Mouse (Mus musculus) olfactory bulb, adult 2 months (tissue): ENCODE results near the gene Commd6. TPM values are rescaled to one million over a fixed set of nuclear protein-coding genes. Genes with fewer than 3 reads are reported as not detected.
A peak's percentile ranks its signal among the peaks of the same experiment; 100 is the strongest.

Source experiments
- H3K27ac ChIP-seq: fragments of 200-500 bp; 2 replicates; pipeline ENCODE4 v1.5.1; 2012; ENCODE audit warnings: low read depth, low read length; ENCODE audit not compliant: insufficient read depth
- H3K4me1 ChIP-seq: fragments of 200-500 bp; 2 replicates; pipeline ENCODE4 v1.6.1; 2012; ENCODE audit warnings: low read length; ENCODE audit not compliant: control insufficient read depth, insufficient read depth
- H3K4me3 ChIP-seq: fragments of 200-500 bp; 2 replicates; pipeline ENCODE4 v1.5.1; 2012; ENCODE audit warnings: mild to moderate bottlenecking, low read depth, low read length, moderate library complexity; ENCODE audit not compliant: insufficient read depth
- CTCF ChIP-seq: fragments of 200-500 bp; IDR thresholded peaks from 2 replicates; pipeline ENCODE4 v1.5.1; 2012; ENCODE audit warnings: low read depth, mild to moderate bottlenecking, low read length, moderate library complexity; ENCODE audit not compliant: insufficient read depth
- POLR2A ChIP-seq: fragments of 200-500 bp; IDR thresholded peaks from 2 replicates; pipeline ENCODE4 v1.6.1; 2012; ENCODE audit warnings: mild to moderate bottlenecking, low read depth, low read length, moderate library complexity; ENCODE audit not compliant: insufficient read depth
- WGBS: fragments of 180-500 bp; shearing (Covaris S2); methylation state at CpG from one replicate; pipeline ENCODE4 v1.1.7; 2018; 5-methylcytosine and 5-hydroxymethylcytosine counted together
- polyA plus RNA-seq: library from polyadenylated mRNA; stranded (reverse); fragments of >200 nt; gene quantifications from 2 replicates; pipeline ENCODE4 v1.2.4, GENCODE M21; 2012; ENCODE audit warnings: low replicate concordance; ENCODE audit not compliant: missing spikeins, insufficient read depth, insufficient read length

The Commd6 gene
- not detected in 2 replicates for polyA plus RNA-seq

DNA sequence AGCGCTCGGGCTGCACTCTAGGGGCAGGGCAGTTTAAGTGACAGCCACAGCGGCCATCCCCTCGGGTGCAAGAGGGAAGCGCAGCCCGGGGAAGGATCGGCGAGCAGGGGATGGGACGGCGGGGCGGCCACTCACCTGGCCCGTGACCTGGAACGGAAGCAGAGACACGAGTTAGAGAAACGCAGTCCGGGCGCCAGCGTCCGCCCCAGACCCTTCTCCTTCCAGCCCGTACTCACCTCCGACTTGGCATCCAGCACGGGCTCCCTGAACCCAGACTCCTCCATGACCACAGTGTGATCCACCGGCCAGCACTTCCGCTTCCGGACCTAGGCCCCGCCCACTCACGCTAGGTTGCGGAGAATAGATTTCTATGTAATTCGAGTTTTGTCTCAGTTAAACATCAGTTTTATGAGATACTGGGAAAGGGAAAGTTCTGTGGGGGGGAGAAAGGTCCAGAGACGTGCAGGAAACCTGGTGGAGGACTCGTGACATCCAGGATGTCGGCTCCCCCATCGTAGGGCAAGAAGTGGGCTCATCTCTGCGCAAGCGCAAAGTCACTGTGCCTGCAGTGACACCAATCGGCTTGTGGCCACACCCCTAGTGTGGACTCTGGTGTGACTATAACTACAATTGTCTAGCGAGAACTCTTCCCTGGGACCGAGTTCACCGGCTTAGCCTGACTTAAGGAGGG lies at the start of gene Commd6:
TSS of gene Commd6 (minus strand) at position 534 of the 691 bp plus-strand sequence.
- no peaks in the 10 kb centered on the region for H3K4me1 ChIP-seq
- H3K27ac ChIP-seq: peak within 1 kb of the TSS; percentile 82
- WGBS: under 1% methylated on average over 39 of the region's 39 CpGs
- H3K4me3 ChIP-seq: peak within 1 kb of the TSS; percentile 62
- TF ChIP-seq CTCF (no peak), POLR2A (0 out of 2 replicates have a peak, but pooled peaks have one; percentile 60)

DNA sequence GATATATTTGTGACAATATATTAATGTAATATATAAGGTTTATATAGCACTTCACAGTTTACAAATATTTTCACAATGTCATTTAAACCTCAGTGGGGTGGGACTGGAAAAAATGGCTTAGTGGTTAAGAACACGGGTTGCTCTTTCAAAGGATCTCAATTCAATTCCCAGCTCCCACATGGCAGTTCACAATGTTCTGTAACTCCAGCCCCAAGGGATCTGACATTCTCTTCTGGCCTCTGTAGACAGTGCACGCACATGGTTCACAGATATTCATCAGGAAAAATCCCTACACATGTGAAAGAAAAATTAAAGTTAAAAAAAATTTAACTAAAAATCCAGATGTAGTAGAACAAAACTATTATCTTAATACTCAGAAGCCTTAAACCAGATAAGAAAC lies 47.9 kb upstream of the Commd6 start:
- Histone ChIP-seq H3K4me3 (no peak overlapping the region), H3K27ac (no peak overlapping the region), H3K4me1 (no peaks in the 10 kb centered on the region)
- WGBS: 83% methylated on average over 2 of the region's 2 CpGs
- TF ChIP-seq POLR2A (no peak), CTCF (no peak)

DNA sequence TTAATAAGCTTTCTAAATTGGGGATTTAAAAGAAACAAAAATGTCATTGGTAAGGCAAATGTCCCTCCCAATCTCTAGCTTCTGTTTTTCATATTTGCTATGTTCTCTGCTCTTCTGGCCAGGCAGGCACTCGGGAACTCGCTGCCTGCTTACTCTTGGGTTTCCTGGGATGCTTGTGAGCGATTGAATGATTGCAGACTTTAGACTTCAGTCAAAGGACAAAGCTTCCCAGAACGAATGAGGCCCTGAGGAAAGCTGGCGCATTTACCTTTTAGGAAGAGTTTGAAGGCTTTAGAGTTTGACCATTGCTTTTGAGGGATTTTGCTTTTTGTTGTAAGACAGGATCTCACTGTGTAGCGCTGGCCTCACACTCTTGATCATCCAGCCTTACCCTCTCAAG lies 47.2 kb upstream of the Commd6 start:
- H3K4me3 ChIP-seq: no peak overlapping the region
- no peaks in the 10 kb centered on the region for H3K4me1 ChIP-seq
- TF ChIP-seq CTCF (no peak), POLR2A (no peak)
- H3K27ac ChIP-seq: no peak overlapping the region
- WGBS: 91% methylated on average over 6 of the region's 6 CpGs

DNA sequence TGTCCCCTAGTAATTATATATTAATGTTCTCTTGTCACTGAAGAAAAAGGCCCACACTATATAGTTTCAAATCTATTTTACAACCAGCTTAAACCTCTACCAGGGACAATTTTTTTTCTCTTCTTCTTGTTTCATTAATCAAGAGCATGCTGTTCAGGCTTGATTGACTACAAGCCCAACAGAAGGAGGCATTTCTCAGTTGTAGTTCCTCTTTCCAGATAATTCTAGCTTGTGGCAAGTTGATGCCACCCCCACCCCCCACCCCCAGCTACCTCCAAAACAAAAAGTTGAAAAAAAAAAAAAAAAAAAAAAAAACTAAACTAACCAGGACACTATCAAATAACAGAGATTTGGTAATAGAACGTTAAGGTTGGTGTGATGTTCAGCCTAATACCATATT lies 31.7 kb upstream of the Commd6 start:
- Histone ChIP-seq H3K4me3 (no peak overlapping the region), H3K27ac (no peak overlapping the region), H3K4me1 (no peaks in the 10 kb centered on the region)
- 97% methylated on average over 1 of the region's 1 CpGs for WGBS
- no peak for TF ChIP-seq POLR2A
- no peak for TF ChIP-seq CTCF

DNA sequence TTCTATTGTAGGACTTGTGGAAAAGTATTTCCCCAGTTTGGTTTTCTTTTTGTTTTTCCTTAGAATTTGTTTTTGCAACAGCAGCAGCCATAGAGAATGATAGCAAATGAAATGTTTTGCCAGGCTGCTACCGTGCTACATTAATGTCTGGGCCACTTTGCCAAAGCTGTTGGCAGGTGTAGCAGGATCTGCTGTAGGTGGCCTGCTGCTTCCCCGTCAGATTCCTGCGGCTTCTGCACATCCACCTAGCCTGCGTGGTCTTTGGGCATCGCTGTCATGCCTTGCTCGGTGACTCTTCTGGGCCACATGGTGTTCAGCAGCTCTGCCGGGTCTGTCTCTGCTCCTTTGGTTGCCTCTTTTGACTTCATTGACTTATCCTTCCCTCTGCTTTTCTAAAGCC lies 28.1 kb upstream of the Commd6 start:
- WGBS: 94% methylated on average over 7 of the region's 7 CpGs
- no peak overlapping the region for H3K4me3 ChIP-seq
- no peak for TF ChIP-seq CTCF
- no peak for TF ChIP-seq POLR2A
- no peak overlapping the region for H3K27ac ChIP-seq
- H3K4me1 ChIP-seq: no peaks in the 10 kb centered on the region

DNA sequence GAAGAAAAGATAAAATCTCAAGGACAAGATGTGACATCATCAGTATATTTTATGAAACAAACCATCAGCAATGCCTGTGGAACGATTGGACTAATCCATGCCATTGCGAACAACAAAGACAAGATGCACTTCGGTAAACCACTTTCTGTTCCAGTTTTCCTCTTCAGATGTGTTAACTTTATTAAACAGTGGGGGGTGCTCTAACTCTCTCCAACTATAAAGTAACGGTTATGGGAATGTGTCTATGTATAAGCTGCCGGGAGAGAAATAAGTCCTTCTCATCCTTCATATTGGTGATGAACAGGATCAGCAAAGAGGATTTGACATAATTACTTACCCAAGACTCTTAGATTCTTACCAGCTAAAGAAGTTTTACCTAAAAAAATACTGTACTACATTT lies 26.1 kb upstream of the Commd6 start:
- H3K27ac ChIP-seq: no peak overlapping the region
- TF ChIP-seq CTCF (no peak), POLR2A (no peak)
- no peak overlapping the region for H3K4me3 ChIP-seq
- 79% methylated on average over 5 of the region's 5 CpGs for WGBS
- H3K4me1 ChIP-seq: no peaks in the 10 kb centered on the region

DNA sequence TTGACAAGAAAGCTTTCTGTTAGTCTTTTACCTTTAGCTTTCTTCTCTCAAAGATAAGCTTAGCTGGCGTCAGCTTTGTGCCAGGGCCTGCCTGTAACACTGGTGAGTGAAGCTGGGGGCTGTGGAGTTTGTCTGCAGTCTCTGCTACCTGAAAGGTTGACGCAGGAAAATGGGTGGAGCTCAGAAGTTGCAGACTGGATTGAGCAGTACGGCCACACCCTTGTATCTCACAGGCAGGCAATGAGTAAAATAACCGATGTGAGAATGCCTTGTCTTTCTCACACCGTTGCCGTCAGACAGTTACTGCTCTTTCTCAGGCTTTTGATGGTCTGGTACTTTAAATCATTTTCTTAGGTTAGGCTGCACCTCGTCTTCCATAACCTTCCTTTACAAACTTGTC lies 25.6 kb upstream of the Commd6 start:
- WGBS: 96% methylated on average over 7 of the region's 7 CpGs
- Histone ChIP-seq H3K4me1 (no peaks in the 10 kb centered on the region), H3K4me3 (no peak overlapping the region), H3K27ac (no peak overlapping the region)
- TF ChIP-seq CTCF: no peak
- no peak for TF ChIP-seq POLR2A

DNA sequence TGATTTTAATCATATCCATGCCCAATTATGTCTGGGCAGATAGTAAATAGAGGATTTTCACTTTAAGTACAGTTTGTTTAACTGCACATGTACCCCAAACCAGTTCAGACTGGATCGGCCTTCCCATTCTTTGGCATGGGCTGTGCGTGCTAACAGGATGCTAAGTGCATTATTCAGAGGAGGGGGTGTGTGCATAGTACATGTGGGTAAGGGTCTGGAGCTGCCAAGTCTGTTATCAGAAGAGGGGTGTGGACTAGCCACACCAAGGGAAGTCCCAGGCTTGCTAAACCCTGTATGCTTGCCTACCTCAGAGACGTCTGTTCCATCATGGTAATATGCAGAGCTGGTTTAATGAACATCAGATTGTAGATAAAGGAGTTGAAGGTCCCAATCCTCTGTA lies 23.8 kb upstream of the Commd6 start:
- 93% methylated on average over 3 of the region's 3 CpGs for WGBS
- H3K4me3 ChIP-seq: no peak overlapping the region
- H3K4me1 ChIP-seq: no peaks in the 10 kb centered on the region
- TF ChIP-seq POLR2A: no peak
- TF ChIP-seq CTCF: no peak
- no peak overlapping the region for H3K27ac ChIP-seq

DNA sequence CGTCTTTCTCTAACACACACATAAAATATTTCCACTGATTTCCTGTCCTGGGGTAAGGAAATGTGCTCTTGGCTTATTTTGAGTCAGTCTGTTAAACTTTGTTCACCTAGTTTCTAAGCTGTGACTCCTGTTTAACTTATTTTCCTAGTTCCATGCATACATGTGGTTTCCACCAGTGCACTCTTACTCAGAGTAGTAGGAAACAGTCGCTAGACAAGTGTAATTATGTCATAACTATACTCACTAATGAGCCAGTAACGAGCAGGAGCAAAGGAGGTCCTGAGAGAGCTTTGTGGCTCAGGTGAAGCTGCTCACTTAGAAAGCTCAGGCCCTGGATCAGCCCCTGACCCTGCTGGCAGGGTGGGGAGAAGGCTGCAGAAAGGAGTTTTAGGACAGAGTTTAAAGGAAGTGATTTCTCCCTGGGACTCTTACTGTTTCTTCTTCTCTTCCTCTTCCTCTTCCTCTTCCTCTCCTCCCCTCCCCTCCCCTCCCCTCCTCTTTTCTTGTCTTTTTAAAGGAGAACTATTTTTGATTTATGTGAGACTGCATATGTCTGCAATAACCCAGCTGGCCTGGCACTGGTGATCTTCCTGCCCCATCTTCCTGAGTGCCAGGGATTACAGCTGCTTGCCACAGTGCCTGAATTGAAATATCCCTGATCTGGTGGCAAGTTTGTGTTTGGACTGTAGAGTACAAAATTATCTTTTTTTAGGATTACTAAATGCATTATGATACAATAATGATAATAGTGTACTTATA lies 21.3 kb upstream of the Commd6 start:
- Histone ChIP-seq H3K4me1 (no peaks in the 10 kb centered on the region), H3K27ac (no peak overlapping the region), H3K4me3 (no peak overlapping the region)
- no peak for TF ChIP-seq POLR2A
- no peak for TF ChIP-seq CTCF
- 68% methylated on average over 3 of the region's 3 CpGs for WGBS

DNA sequence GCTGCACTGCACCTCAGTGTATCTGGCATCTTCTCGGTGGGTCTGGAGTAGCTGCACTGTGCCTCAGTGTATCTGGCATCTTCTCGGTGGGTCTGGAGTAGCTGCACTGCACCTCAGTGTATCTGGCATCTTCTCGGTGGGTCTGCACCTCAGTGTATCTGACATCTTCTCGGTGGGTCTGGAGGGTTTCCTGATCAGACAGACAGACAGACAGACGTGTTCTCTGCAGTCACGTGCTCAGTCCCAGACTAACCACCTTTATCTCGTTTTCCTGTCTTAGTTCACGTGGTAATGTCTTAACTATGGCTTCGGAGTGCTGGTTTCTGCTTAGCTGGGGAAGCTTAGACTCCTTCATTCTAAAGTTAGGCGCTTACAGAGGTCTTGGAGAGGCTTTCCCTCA lies 15.8 kb upstream of the Commd6 start:
- Histone ChIP-seq H3K27ac (no peak overlapping the region), H3K4me1 (0 out of 2 replicates have a peak, but pooled peaks cover 2% of the 10 kb centered on the region), H3K4me3 (no peak overlapping the region)
- WGBS: 88% methylated on average over 10 of the region's 10 CpGs
- no peak for TF ChIP-seq CTCF
- no peak for TF ChIP-seq POLR2A
